Mouse (Mus musculus): Measurements from ENCODE around the gene Asna1.

The Asna1 gene

DNA sequence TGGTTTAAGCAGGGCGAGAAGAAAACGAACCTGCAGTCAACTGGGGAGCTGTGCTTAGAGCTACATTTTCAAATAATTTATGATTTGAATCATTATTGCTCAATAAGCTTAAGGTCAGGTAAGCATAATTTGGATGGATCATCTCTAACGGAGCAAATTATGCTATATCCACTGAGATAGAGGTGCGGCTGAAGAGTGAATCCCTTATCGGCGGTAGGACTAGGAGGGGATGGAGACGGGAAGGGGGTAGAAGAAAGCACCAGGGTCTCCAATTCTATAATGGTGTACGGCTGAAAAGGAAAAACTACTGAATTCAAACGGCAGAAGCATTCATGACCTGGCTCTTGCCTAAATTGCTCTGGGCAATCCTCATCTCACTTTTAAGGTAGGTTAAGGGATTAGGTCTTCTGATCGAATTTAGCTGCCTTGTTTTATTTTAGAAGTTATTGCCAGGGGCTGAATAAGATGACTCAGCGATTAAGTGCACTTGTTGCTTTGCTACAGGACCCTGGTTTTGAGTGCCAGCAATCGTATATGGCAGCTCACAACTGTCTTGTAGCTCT, 10.2 kb upstream of the Asna1 start:
- in situ Hi-C loops (cut with MboI, MseI), result loop anchor here (5.0 kb wide), 1 partner anchor 343 kb away; no protein-coding TSS in a partner anchor

DNA sequence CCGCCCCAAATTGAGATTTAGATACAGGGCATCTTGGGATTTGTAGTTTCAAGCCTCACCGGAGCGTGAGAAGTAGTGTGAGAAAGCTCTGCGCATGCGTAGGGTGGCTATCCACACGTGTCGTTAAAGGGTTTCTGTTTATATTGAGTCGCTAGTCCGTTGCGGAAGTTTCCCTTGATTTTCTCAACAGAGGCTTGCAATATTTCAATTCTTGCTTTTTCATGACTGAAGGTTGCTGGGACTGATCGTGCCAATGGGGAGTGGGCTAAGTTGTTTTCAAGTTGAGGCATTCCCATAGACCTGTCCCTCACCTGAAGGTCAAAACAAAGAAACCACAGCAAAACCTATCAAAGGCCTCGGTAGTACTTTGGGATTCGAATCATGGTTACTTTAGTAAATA, 9.7 kb upstream of the Asna1 start:
- in situ Hi-C loops (cut with MboI, MseI), result loop anchor here (5.0 kb wide), 1 partner anchor 342 kb away; no protein-coding TSS in a partner anchor

DNA sequence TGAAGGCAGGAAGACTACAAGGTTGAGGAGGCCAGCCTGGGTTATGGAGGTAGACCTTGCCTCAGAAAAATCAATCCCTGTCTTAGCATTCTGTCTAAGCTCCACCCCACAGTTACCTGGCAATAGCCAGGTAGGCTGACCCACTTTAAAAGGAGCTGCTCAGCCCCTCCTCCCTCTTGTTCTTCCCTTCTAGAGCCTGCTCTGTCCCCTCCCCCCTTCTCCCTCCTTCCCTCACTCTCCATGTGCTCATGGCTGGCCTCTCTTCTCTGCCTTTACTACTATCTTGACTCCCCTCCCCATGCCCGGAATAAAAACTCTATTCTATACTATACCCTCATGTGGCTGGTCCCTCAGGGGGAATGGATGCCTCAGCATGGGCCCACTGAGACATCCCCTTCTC, 8.8 kb upstream of the Asna1 start:
- in situ Hi-C loops (cut with MboI, MseI), result no loop called here

DNA sequence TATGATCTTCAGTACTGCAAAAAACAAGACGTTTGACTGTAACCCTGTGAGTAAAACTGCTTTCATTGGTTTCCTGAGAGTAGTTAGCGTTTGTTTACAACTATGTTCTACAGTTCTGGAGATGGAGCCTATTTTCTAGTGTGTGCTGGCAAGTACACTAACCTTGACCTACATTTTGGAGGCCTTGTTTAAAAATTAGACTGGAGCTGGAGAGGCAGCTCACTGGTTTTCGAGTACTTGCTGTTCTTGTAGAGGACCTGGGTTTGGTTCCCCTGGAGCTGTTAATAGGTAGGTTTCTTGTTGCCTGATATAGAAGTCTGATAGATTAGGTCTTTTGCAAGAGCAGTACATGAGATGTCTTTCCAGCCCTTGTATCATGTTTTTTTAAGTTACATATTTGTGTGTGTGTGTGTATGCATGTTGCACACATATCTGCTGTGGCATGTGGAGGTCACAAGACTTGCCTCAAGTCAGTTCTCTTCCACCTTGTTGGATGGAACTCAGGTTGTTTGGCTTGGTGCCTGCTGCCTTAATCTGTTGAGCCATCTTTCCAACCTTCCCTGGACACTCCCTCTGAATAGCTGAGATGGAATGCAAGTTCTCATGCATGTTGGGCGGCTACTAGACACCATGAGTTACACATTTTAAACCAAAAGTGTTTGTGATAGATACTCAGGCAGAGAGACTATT, 7.7 kb upstream of the Asna1 start:
- in situ Hi-C loops (cut with MboI, MseI), result no loop called here

DNA sequence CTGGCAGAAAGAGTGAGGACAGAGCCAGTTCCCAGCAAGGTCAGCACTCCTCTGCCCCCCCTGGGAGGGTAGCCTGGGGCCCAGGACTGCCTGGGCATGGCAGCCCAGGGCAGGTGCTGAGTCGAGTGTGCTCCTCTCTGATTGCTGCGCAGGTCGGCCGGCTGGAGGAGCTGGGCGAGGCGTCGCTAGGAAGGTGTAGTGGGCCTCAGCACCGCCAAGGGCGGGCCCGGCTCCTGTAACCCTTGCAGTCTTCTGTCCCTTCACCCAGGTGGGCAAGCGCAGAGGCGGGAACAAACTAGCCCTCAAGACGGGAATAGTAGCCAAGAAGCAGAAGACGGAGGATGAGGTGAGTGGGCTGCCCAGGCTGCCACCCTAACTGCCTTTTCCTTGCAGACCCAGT, 4.2 kb upstream of the Asna1 start:
- in situ Hi-C loops (cut with MboI, MseI), result no loop called here

DNA sequence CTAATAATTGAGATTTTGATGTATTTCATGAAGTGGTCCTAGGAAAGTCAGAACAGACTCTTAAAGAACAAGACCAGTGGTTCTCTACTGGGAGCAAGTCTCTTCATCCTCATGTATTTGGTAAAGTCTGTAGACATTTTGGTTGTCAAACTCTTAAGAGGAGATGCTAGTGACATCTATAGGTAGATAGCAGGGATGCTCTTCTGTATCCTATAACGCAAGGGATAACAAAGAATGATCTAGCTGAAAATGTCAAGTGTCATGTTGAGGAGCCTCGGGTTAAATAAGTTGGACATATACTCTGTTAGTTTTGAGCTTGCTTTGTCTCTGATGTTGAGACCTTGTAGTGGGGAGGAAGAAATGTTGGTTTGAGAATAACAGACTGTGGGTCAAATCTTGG, 2.8 kb upstream of the Asna1 start:
- in situ Hi-C loops (cut with MboI, MseI), result no loop called here

DNA sequence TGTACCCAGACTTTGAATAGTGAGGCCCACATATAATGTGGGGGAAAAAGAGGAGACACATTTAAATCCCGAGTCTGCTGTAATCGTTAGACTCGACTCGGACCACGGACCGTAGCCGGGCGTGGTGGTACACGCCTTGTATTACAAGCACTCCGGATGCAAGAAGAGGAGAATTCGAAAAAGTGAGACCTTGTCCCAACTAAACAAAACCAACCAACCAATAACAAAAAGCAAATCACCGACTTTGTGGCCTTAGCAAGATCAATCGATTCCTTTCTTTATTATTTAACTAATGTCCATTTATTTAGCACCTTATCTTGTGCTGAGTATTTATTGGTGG, 2.4 kb upstream of the Asna1 start:
- in situ Hi-C loops (cut with MboI, MseI), result no loop called here

DNA sequence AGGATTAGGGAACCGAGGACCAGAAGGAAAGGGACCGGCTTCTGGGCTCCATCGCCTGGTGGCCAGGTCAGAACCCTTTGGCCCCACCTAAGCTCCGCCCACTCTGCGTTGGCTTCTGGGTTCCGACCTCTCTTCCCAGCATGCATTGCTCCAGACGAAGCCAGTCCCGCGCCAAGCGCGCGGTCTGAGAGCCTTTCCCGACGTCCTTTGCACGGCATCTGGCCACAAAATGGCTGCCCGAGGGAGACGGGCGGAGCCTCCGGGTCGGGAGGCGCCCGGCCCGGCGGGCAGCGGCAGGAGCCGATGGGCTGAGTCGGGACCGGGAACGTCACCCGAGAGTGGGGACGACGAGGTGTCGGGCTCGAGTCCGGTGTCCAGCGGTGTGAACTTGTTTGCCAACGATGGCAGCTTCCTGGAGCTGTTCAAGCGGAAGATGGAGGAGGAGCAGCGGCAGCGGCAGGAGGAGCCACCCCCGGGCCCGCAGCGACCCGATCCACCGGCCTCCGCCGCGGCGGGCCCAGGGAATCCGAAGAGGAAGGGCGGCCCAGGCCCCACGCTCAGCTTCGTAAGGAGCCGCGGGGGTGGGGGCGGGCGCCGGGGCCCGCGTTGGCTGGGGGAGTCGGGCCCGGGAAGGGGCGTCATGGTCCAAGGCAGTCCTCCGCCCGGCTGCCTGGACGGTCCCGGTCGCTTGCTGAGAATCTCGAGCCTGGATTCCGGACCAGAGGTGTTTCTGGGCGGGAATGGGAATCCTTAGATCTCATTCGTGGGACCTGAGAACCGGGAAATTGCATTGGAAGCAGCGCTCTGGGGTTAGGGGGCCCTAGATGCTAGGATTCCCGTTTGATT, 1.8 kb upstream of the Asna1 start, which contains the start of gene Trir:
Gene Trir, plus strand, starts transcription at position 154 of the 846 bp plus-strand sequence.
- in situ Hi-C loops (cut with MboI, MseI), result no loop called here

DNA sequence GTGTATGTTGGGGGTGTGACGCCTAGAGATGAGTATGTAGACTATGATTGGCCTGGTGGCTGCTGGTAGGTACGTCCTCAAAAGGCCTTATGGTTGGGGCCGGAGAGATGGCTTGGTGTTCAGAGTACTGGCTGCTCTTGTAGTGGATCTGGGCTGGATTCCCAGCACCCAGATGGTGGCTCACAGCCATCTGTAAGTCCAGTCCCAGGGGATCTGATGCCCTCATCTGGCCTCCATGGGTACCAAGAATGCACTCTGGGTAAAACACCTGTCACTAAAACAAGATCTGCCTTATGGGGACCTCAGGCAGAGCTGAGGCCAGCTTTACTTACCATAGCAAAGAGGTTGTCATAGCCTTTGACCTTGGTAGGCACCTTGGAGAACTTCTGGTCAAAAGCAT, 1.2 kb downstream of the Asna1 start:
- in situ Hi-C loops (cut with MboI, MseI), result no loop called here

DNA sequence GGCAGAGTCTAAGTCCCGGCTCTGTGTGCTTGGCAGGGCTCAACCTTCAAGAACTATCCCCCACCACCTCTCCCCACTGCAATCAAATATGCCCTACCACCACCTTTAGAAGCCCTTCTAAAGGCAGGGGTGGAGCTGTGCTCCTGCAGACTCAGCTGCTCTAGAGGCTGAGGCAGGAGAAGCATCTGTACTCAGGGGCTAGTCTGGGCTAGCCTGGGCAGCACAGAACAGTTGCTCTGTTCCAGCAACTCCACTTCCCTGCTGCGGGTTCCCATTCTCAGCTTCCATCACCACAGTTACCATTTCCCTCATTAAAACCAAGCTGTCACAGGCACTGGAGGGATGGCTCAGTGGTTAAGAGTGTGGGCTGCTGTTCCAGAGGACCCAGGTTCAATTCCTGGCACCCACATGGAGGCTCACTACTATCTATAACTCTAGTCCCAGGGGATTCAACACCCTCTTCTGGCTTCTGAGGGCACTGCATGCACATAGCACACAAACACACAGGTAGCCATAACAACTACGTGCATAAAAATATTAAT, 3.5 kb downstream of the Asna1 start:
- in situ Hi-C loops (cut with MboI, MseI), result no loop called here

DNA sequence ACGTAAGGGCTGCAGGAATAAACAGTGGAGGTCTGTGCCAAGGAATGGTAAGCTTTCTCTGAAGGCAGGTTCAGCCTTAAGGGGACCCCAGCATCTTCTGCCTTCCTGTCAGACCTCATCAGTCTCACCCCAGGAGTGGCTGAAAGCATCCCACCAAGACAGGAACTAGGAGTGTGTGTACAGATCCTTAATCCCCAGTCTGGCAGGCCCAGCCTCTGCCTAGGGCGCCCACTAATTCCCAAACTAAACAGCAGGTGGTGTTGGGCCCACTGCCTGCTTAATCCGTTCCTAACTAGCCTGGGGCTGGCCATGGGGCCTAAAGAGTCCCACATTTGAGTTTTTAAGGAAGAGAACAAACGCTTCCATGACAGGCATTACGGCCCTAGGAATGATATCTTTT, 7.9 kb downstream of the Asna1 start:
- in situ Hi-C loops (cut with MboI, MseI), result no loop called here

DNA sequence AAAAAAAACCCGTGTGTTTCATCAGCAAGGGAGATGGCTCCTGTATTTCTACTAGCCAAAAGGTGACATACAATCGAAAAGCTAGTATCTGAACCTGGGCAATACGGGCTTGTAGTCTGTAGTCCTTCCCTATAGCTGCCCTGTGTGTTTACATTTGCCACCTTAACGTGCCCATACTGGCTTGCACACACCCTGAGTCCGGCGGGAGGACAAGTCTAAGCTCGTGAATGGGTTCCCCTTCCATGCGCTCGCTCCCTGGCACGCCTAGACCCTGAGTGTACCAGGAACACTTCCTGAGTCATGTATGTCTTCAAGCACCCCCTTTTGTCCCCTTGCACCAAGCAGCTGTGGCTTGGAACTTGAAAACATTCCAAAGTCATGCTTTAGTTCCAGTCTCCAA, 8.4 kb downstream of the Asna1 start:
- in situ Hi-C loops (cut with MboI, MseI), result no loop called here

DNA sequence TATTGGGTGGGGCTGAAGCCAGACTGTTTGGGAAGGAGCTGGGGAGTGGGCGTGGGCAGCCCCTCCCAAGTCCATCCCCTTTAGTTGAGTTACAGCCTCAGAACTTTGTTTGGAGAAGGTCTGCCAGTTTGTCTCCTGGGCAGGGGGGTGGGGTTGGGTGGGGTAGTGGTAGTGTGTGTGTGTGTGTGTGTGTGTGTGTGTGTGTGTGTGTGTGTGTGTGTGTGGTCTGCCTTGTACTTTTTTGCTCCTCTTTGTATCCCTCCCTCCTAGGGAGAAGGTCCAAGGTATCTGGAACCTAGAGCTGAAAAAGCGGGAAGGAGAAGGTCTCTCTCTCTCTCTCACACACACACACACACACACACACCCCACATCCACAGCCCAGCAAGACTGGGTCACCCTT, 10.7 kb downstream of the Asna1 start, which contains the start of gene Best2:
Gene Best2, minus strand, starts transcription at position 101 of the 400 bp plus-strand sequence.
- in situ Hi-C loops (cut with MboI, MseI), result no loop called here

DNA sequence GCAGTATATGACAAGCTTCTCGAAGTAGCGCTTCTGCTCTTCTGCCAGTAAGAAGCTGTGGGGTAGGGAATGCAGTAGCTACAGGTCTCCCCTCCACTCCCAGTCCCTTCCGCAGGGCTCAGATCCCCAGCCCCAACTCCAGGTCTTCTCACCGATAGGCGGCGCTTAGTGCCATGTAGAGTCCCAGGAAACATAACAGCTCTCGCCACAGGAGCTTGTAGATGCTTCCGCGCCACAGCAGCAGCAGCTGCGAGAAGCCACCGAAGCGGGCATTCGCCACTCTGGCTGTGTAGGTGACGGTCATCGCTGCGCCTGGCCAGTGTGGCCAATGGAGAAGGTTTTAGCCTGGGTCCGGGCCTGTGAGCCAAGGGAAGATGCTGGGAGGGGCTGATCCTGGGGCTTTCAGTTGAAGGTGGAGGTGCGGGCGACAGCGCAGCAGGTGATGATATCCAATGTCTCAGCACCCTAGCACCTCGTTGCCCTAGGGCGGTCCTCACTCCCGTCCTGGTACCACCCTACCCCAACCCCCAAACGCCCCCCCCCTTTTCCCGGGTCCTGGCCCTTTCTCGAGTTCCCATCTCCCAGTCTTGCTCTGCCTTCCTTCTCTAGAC, 11.7 kb downstream of the Asna1 start:
- in situ Hi-C loops (cut with MboI, MseI), result no loop called here

DNA sequence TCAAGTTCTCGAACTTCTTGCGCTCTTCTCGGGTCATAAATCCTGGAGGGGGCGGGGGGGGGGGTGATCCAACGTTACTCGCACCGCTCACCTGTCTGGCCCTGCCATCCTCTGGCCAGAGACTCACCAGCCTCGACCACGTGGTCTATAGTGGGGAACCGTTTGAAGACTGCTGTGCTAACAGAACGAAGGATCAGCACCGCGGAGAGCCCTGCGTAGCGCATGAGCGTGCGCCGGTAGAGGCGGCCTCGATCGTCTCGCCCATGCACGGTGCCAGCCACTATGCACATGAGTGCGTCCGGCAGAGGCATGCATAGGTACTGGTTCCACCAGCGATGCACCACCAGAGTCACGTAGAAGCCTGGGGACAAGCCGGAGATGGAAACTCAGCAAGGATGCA, 13.8 kb downstream of the Asna1 start:
- in situ Hi-C loops (cut with MboI, MseI), result no loop called here

DNA sequence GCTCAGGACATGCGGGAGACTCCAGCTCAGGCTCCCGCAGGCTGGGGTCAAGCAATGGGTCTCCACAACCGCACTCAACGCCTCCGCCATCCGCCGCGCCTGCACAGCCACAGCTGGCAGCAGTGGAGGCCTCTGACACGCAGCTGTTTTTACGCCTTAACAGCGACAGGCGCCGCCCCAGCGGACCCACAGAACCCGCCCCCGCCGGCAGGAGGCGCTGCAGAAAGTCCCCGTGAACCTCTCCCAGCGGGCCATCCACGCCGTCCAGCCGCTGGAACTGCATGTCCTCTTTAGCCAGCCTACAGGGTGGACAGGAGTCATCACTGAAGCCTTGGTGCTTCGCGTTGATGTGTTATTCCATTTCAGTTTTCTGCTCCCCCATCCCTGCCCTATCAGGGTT, 17.4 kb downstream of the Asna1 start:
- in situ Hi-C loops (cut with MboI, MseI), result no loop called here

DNA sequence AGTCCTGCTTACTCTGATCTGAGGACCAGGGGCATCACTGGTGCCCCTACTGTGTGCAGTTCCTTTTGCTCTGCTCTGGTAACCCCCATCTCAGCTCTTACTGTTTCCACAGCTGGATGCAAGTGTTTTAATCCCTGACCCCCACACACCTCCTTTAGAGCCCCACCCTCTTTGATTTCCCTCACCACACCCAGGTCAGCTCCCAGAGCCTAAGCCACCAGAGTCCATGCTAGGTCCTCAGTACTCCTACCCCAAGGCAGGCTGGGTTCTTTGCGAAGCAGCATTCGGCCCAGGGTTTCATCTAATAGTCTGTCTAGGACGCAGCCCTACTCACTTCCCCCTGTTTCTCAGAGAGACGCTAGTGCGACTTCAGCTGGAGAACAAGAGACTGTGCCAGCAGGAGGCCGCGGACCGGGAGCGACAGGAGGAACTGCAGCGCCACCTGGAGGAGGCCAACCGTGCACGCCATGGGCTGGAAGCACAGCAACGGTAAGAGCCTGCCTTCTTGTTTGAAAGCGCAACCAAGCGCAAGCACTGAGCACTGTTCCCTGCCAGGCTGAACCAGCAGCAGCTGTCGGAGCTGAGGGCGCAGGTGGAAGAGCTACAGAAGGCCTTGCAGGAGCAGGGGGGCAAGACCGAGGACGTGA, 27.3 kb downstream of the Asna1 start:
- in situ Hi-C loops (cut with MboI, MseI), result no loop called here

DNA sequence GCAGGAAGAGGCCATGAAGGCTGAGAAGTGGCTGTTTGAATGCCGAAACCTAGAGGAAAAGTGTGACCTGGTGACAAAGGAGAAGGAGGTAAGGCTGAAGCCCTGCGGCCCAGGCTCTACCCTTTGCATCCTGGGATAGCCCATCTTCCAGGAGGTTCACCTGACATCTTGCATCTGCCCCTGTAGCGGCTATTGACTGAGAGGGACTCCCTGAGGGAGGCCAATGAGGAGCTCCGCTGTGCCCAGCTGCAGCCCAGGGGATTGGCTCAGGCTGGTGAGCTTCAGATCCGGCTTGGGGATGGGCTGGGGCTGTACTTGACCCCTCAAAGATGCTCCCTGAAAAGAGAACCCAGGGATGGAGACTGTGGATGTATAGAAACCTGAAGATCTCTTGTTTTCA, 28.1 kb downstream of the Asna1 start:
- in situ Hi-C loops (cut with MboI, MseI), result no loop called here

DNA sequence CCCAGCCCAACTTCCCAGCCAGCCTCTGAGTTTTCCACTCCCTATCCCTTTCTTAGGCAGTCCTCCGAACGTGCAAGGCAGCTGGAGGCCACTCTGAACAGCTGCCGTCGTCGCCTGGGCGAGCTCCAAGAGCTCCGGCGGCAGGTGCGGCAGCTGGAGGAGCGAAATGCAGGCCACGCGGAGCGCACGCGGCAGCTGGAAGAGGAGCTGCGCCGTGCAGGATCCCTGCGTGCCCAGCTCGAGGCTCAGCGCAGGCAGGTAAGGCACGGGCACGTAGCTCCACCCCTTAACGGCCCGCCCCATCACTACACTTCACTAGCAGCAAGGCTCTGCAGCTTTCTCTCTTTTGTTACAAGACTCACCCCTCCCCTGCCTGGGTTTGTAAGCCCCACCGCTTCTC, 29.4 kb downstream of the Asna1 start:
- in situ Hi-C loops (cut with MboI, MseI), result no loop called here

DNA sequence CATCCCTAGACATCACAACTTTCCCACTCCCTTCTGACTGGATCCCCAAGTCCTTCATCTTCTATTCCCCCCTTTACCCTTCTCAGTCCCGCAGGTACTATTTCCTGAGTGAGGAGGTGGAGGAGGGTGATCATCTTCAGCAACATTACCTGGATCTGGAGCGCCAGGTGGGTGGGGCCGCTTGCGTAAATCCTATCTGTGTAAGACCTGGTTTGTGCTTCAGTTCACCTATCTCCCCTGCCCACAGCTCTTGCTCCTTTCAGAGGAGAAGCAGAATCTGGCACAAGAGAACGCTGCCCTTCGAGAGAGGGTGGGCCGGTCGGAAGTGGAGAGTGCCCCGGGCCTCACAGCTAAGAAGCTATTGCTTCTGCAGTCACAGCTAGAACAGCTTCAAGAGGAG, 30.7 kb downstream of the Asna1 start:
- in situ Hi-C loops (cut with MboI, MseI), result no loop called here

DNA sequence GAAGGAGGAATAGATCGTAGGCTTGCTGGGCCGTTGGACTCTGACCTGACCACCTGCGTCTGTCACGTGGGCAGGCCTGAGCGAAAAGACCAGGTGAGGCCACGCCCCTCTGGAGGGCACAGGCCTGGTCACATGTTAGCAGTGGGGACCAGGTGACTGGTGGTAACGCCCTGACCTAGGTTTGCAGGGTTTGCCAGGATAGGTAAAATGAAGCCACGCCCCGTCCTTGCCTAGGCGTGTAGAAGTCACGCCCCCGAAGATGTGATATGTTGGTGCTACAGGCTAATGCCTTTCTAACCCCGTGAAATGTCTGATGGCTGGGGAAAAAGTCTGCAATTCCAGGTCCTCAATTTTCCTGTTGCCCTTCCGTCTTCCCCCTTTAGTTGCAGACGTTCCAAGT, 34.2 kb downstream of the Asna1 start:
- in situ Hi-C loops (cut with MboI, MseI), result no loop called here

DNA sequence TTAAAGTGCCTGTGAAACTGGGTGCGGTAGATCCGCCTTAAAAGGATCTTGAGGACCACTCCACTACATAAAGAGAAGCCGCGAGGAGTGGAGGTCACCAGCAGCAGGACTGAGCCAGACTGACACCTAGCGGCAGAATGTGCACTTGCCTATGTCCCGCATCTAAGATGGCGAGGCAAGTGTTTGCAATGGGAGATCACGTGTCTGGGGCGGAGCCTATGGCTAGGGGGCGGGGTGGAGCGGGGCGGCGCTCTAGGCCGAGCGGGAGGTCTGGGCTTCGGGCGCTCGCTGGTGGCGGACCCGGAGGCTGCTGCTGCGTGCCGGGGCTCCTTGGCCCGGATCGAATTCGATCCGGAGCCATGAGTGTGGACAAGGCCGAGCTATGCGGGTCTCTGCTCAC, 34.7 kb downstream of the Asna1 start, which contains the start of gene Hook2:
Gene Hook2, plus strand, starts transcription at position 255 of the 400 bp plus-strand sequence.
- in situ Hi-C loops (cut with MboI, MseI), result no loop called here

Measured in regulatory T cell (primary cell).